Mouse (Mus musculus): ENCODE results near the gene Olfr618. TPM values are rescaled to one million over a fixed set of nuclear protein-coding genes. Genes with fewer than 3 reads are reported as not detected.

Gene Olfr618
- polyA plus RNA-seq, 1 experiment from 2014 or later: not detected

Small RNAs within 50 kb of the gene (microRNA-seq; reads per million reads assigned to microRNA genes)
- not detected for gene Gm26506

Other genes with a start within 250 kb of the Olfr618 start
- not detected in 2 replicates for gene Olfr600, start 240.4 kb upstream of the Olfr618 start, polyA plus RNA-seq (2016; fragmentation: Nextera tagmentation; extraction: Ambion mirVana)
- not detected in 2 replicates for gene Olfr601, start 227.4 kb upstream of the Olfr618 start, polyA plus RNA-seq (2016; fragmentation: Nextera tagmentation; extraction: Ambion mirVana)
- not detected in 2 replicates for gene Olfr603, start 203.9 kb upstream of the Olfr618 start, polyA plus RNA-seq (2016; fragmentation: Nextera tagmentation; extraction: Ambion mirVana)
- gene Usp17lc, start 175.0 kb upstream of the Olfr618 start, polyA plus RNA-seq (2016; fragmentation: Nextera tagmentation; extraction: Ambion mirVana): not detected in 2 replicates
- not detected in 2 replicates for gene Olfr605, start 144.7 kb upstream of the Olfr618 start, polyA plus RNA-seq (2016; fragmentation: Nextera tagmentation; extraction: Ambion mirVana)
- gene Olfr606, start 141.1 kb upstream of the Olfr618 start, polyA plus RNA-seq (2016; fragmentation: Nextera tagmentation; extraction: Ambion mirVana): not detected in 2 replicates
- gene Olfr607, start 126.0 kb upstream of the Olfr618 start, polyA plus RNA-seq (2016; fragmentation: Nextera tagmentation; extraction: Ambion mirVana): not detected in 2 replicates
- not detected in 2 replicates for gene Olfr608, start 120.2 kb upstream of the Olfr618 start, polyA plus RNA-seq (2016; fragmentation: Nextera tagmentation; extraction: Ambion mirVana)
- gene Olfr609, start 92.0 kb upstream of the Olfr618 start, polyA plus RNA-seq (2016; fragmentation: Nextera tagmentation; extraction: Ambion mirVana): not detected in 2 replicates
- not detected in 2 replicates for gene Olfr610, start 78.0 kb upstream of the Olfr618 start, polyA plus RNA-seq (2016; fragmentation: Nextera tagmentation; extraction: Ambion mirVana)
- not detected in 2 replicates for gene Olfr611, start 69.3 kb upstream of the Olfr618 start, polyA plus RNA-seq (2016; fragmentation: Nextera tagmentation; extraction: Ambion mirVana)
- not detected in 2 replicates for gene Olfr612, start 47.4 kb upstream of the Olfr618 start, polyA plus RNA-seq (2016; fragmentation: Nextera tagmentation; extraction: Ambion mirVana)
- gene Olfr613, start 42.0 kb upstream of the Olfr618 start, polyA plus RNA-seq (2016; fragmentation: Nextera tagmentation; extraction: Ambion mirVana): not detected in 2 replicates
- gene Olfr615, start 34.0 kb upstream of the Olfr618 start, polyA plus RNA-seq (2016; fragmentation: Nextera tagmentation; extraction: Ambion mirVana): not detected in 2 replicates
- gene Olfr616, start 21.0 kb upstream of the Olfr618 start, polyA plus RNA-seq (2016; fragmentation: Nextera tagmentation; extraction: Ambion mirVana): not detected in 2 replicates
- not detected in 2 replicates for gene Olfr617, start 17.0 kb upstream of the Olfr618 start, polyA plus RNA-seq (2016; fragmentation: Nextera tagmentation; extraction: Ambion mirVana)
- gene Olfr619, start 10.5 kb downstream of the Olfr618 start, polyA plus RNA-seq (2016; fragmentation: Nextera tagmentation; extraction: Ambion mirVana): not detected in 2 replicates
- gene Olfr620, start 22.4 kb downstream of the Olfr618 start, polyA plus RNA-seq (2016; fragmentation: Nextera tagmentation; extraction: Ambion mirVana): not detected in 2 replicates
- gene Olfr622, start 52.6 kb downstream of the Olfr618 start, polyA plus RNA-seq (2016; fragmentation: Nextera tagmentation; extraction: Ambion mirVana): not detected in 2 replicates
- not detected in 2 replicates for gene Olfr623, start 73.6 kb downstream of the Olfr618 start, polyA plus RNA-seq (2016; fragmentation: Nextera tagmentation; extraction: Ambion mirVana)
- not detected in 2 replicates for gene Olfr624, start 81.1 kb downstream of the Olfr618 start, polyA plus RNA-seq (2016; fragmentation: Nextera tagmentation; extraction: Ambion mirVana)
- not detected in 2 replicates for gene Olfr625-ps1, start 92.6 kb downstream of the Olfr618 start, polyA plus RNA-seq (2016; fragmentation: Nextera tagmentation; extraction: Ambion mirVana)
- not detected in 2 replicates for gene Olfr243, start 124.6 kb downstream of the Olfr618 start, polyA plus RNA-seq (2016; fragmentation: Nextera tagmentation; extraction: Ambion mirVana)
- gene Olfr628, start 140.3 kb downstream of the Olfr618 start, polyA plus RNA-seq (2016; fragmentation: Nextera tagmentation; extraction: Ambion mirVana): not detected in 2 replicates
- gene Olfr629, start 154.8 kb downstream of the Olfr618 start, polyA plus RNA-seq (2016; fragmentation: Nextera tagmentation; extraction: Ambion mirVana): not detected in 2 replicates
- not detected in 2 replicates for gene Olfr630, start 167.2 kb downstream of the Olfr618 start, polyA plus RNA-seq (2016; fragmentation: Nextera tagmentation; extraction: Ambion mirVana)
- gene Olfr69, start 181.5 kb downstream of the Olfr618 start, polyA plus RNA-seq (2016; fragmentation: Nextera tagmentation; extraction: Ambion mirVana): not detected in 2 replicates
- gene Olfr68, start 189.6 kb downstream of the Olfr618 start, polyA plus RNA-seq (2016; fragmentation: Nextera tagmentation; extraction: Ambion mirVana): not detected in 2 replicates
- not detected in 2 replicates for gene Olfr67, start 201.7 kb downstream of the Olfr618 start, polyA plus RNA-seq (2016; fragmentation: Nextera tagmentation; extraction: Ambion mirVana)
- 769 and 928 TPM in 2 replicates for gene Hbb-bt, start 223.9 kb downstream of the Olfr618 start, polyA plus RNA-seq (2016; fragmentation: Nextera tagmentation; extraction: Ambion mirVana)
- gene Hbb-bs, start 238.0 kb downstream of the Olfr618 start, polyA plus RNA-seq (2016; fragmentation: Nextera tagmentation; extraction: Ambion mirVana): 643 and 809 TPM in 2 replicates

All from midbrain, embryonic 12.5 days (tissue).